Mouse (Mus musculus) limb, embryonic 12.5 days (tissue): ENCODE results near the gene Naip5. TPM values are rescaled to one million over a fixed set of nuclear protein-coding genes. Genes with fewer than 3 reads are reported as not detected.
"Not testable (repeated sequence)": the region's sequence is repeated elsewhere in the genome, so short reads cannot be mapped to it uniquely, and the experiment has no call there.

Experiments used
- ATAC-seq: fragments of 200-750 bp; cut with Nextera tagmentation; 2 replicates; pipeline ENCODE4 v1.8.0; 2017; ENCODE audit warnings: low read depth, moderate TSS enrichment; ENCODE audit not compliant: insufficient number of reproducible peaks, insufficient read depth, low FRiP score, low TSS enrichment
- H3K27ac ChIP-seq: fragments of 300-500 bp; sonication (generic); 2 replicates; pipeline ENCODE4 v1.5.1; 2016; ENCODE audit warnings: mild to moderate bottlenecking, moderate library complexity
- H3K27me3 ChIP-seq: fragments of 300-500 bp; sonication (generic); 2 replicates; pipeline ENCODE4 v1.6.1; 2016; ENCODE audit warnings: mild to moderate bottlenecking, moderate library complexity
- H3K36me3 ChIP-seq: fragments of 300-500 bp; sonication (generic); 2 replicates; pipeline ENCODE4 v1.6.1; 2016; ENCODE audit warnings: mild to moderate bottlenecking, moderate library complexity
- H3K4me1 ChIP-seq: fragments of 300-500 bp; sonication (generic); replicated peaks from 2 replicates; pipeline ENCODE4 v1.6.1; 2016
- H3K4me2 ChIP-seq: fragments of 300-500 bp; sonication (generic); 2 replicates; pipeline ENCODE4 v1.6.1; 2016; ENCODE audit warnings: mild to moderate bottlenecking, moderate library complexity
- H3K4me3 ChIP-seq: fragments of 300-500 bp; sonication (generic); replicated peaks from 2 replicates; pipeline ENCODE4 v1.5.1; 2016; ENCODE audit warnings: mild to moderate bottlenecking
- H3K9ac ChIP-seq: fragments of 300-500 bp; sonication (generic); replicated peaks from 2 replicates; pipeline ENCODE4 v1.6.1; 2016; ENCODE audit warnings: mild to moderate bottlenecking, moderate library complexity
- H3K9me3 ChIP-seq: fragments of 300-500 bp; sonication (generic); 2 replicates; pipeline ENCODE4 v1.6.1; 2016; ENCODE audit warnings: mild to moderate bottlenecking, moderate library complexity
- WGBS: fragments of 180-500 bp; shearing (Covaris S2); methylation state at CpG from one replicate; pipeline ENCODE4 v1.1.7; 2016; 5-methylcytosine and 5-hydroxymethylcytosine counted together
- polyA plus RNA-seq: library from polyadenylated mRNA; unstranded; fragments of >200 nt; fragmentation: Nextera tagmentation; extraction: Ambion mirVana; gene quantifications from 2 replicates; pipeline ENCODE4 v1.2.1, GENCODE M21; 2016

Naip5 gene
- polyA plus RNA-seq: 0.05 TPM in 1 of 2 replicates, not detected in the other

- H3K36me3 ChIP-seq, ATAC-seq, H3K9me3 ChIP-seq, H3K9ac ChIP-seq, H3K4me2 ChIP-seq, H3K4me1 ChIP-seq, H3K27ac ChIP-seq, H3K27me3 ChIP-seq, H3K4me3 ChIP-seq: not testable (repeated sequence)
- WGBS: 71% methylated on average over 4 of the region's 4 CpGs
Observed at GRCm38 (mm10) chr13:100246223-100246622, at the start of gene Naip5. Naip5 (minus strand) TSS chr13:100246323.

- no peak overlapping the region for H3K4me3 ChIP-seq
- ATAC-seq: no peak
- H3K27ac ChIP-seq: no peak overlapping the region
- no peaks in the 10 kb centered on the region for H3K9me3 ChIP-seq
- no peaks in the 10 kb centered on the region for H3K27me3 ChIP-seq
- no peak overlapping the region for H3K9ac ChIP-seq
- WGBS: 78% methylated on average over 1 of the region's 1 CpGs
- H3K4me2 ChIP-seq: no peak overlapping the region
- no peaks in the 10 kb centered on the region for H3K4me1 ChIP-seq
- no peaks in the 10 kb centered on the region for H3K36me3 ChIP-seq
Observed at GRCm38 (mm10) chr13:100284611-100285010, 38.5 kb upstream of the Naip5 start.

- WGBS: no CpG with 5 or more reads among the region's 1 CpGs
- H3K4me1 ChIP-seq: not testable (repeated sequence)
Observed at GRCm38 (mm10) chr13:100271474-100272132, 25.5 kb upstream of the Naip5 start.

GRCm38 (mm10) chr13:100256996-100257395, 10.9 kb upstream of the Naip5 start:
- H3K9ac ChIP-seq: not testable (repeated sequence)

More at GRCm38 (mm10) chr13:100271474-100272132, 25.5 kb upstream of the Naip5 start:
- not testable (repeated sequence) for H3K4me3 ChIP-seq, H3K9me3 ChIP-seq, H3K9ac ChIP-seq, H3K4me2 ChIP-seq, H3K27ac ChIP-seq, H3K36me3 ChIP-seq, ATAC-seq, H3K27me3 ChIP-seq

GRCm38 (mm10) chr13:100255925-100256324, 9.8 kb upstream of the Naip5 start:
- not testable (repeated sequence) for H3K4me2 ChIP-seq, ATAC-seq, H3K36me3 ChIP-seq, H3K4me1 ChIP-seq, H3K9ac ChIP-seq, H3K4me3 ChIP-seq, H3K9me3 ChIP-seq, H3K27ac ChIP-seq, H3K27me3 ChIP-seq
- 83% methylated on average over 6 of the region's 6 CpGs for WGBS

More at GRCm38 (mm10) chr13:100256996-100257395, 10.9 kb upstream of the Naip5 start:
- not testable (repeated sequence) for H3K4me3 ChIP-seq, ATAC-seq, H3K9me3 ChIP-seq, H3K27ac ChIP-seq, H3K36me3 ChIP-seq, H3K4me2 ChIP-seq, H3K27me3 ChIP-seq, H3K4me1 ChIP-seq
- WGBS: 58% methylated on average over 2 of the region's 2 CpGs

- not testable (repeated sequence) for H3K4me1 ChIP-seq, ATAC-seq, H3K9ac ChIP-seq, H3K27me3 ChIP-seq, H3K4me2 ChIP-seq, H3K9me3 ChIP-seq, H3K27ac ChIP-seq, H3K4me3 ChIP-seq, H3K36me3 ChIP-seq
- WGBS: 96% methylated on average over 2 of the region's 2 CpGs
Observed at GRCm38 (mm10) chr13:100251897-100252296, 5.8 kb upstream of the Naip5 start.

- not testable (repeated sequence) for H3K4me3 ChIP-seq, H3K9ac ChIP-seq, H3K4me1 ChIP-seq, H3K27me3 ChIP-seq, H3K36me3 ChIP-seq, H3K9me3 ChIP-seq, H3K4me2 ChIP-seq, H3K27ac ChIP-seq, ATAC-seq
- WGBS: 86% methylated on average over 5 of the region's 5 CpGs
Observed at GRCm38 (mm10) chr13:100246896-100247519, 885 bp upstream of the Naip5 start.

- no peak overlapping the region for H3K27ac ChIP-seq
- ATAC-seq: no peak
- no peaks in the 10 kb centered on the region for H3K36me3 ChIP-seq
- H3K9me3 ChIP-seq: no peaks in the 10 kb centered on the region
- H3K4me1 ChIP-seq: no peaks in the 10 kb centered on the region
- H3K4me2 ChIP-seq: no peak overlapping the region
- no peak overlapping the region for H3K9ac ChIP-seq
- H3K27me3 ChIP-seq: no peaks in the 10 kb centered on the region
- H3K4me3 ChIP-seq: no peak overlapping the region
Observed at GRCm38 (mm10) chr13:100243702-100244101, 2.4 kb downstream of the Naip5 start.

GRCm38 (mm10) chr13:100213683-100214082, 32.4 kb downstream of the Naip5 start:
- H3K4me2 ChIP-seq, ATAC-seq, H3K4me1 ChIP-seq, H3K27me3 ChIP-seq, H3K9ac ChIP-seq, H3K27ac ChIP-seq, H3K4me3 ChIP-seq, H3K36me3 ChIP-seq, H3K9me3 ChIP-seq: not testable (repeated sequence)
- 44% methylated on average over 1 of the region's 1 CpGs for WGBS

- Histone ChIP-seq H3K9me3 (no peaks in the 10 kb centered on the region), H3K4me1 (no peaks in the 10 kb centered on the region), H3K4me3 (no peak overlapping the region), H3K4me2 (no peak overlapping the region), H3K27ac (no peak overlapping the region), H3K36me3 (no peaks in the 10 kb centered on the region), H3K27me3 (no peaks in the 10 kb centered on the region), H3K9ac (no peak overlapping the region)
- WGBS: 29% methylated on average over 8 of the region's 8 CpGs
- no peak for ATAC-seq
Observed at GRCm38 (mm10) chr13:100210540-100210939, 35.6 kb downstream of the Naip5 start.

- H3K27me3 ChIP-seq: no peaks in the 10 kb centered on the region
- H3K4me1 ChIP-seq: no peaks in the 10 kb centered on the region
- no peak overlapping the region for H3K9ac ChIP-seq
- no peaks in the 10 kb centered on the region for H3K9me3 ChIP-seq
- no peak overlapping the region for H3K4me3 ChIP-seq
- ATAC-seq: no peak
- 83% methylated on average over 1 of the region's 1 CpGs for WGBS
- H3K4me2 ChIP-seq: no peak overlapping the region
- no peak overlapping the region for H3K27ac ChIP-seq
- H3K36me3 ChIP-seq: no peaks in the 10 kb centered on the region
Observed at GRCm38 (mm10) chr13:100203319-100203718, 42.8 kb downstream of the Naip5 start.
